Mouse (Mus musculus) neutrophil, adult 83 days (primary cell): ENCODE data around the gene Gm2696. TPM values are rescaled to one million over a fixed set of nuclear protein-coding genes. Genes with fewer than 3 reads are reported as not detected.

ENCODE experiments used
- total RNA-seq, 2 experiments: library from RNA; stranded (reverse); gene quantifications; one replicate each; pipeline ENCODE4 v1.2.4; 2023

Gm2696 gene
- total RNA-seq = not detected

DNA sequence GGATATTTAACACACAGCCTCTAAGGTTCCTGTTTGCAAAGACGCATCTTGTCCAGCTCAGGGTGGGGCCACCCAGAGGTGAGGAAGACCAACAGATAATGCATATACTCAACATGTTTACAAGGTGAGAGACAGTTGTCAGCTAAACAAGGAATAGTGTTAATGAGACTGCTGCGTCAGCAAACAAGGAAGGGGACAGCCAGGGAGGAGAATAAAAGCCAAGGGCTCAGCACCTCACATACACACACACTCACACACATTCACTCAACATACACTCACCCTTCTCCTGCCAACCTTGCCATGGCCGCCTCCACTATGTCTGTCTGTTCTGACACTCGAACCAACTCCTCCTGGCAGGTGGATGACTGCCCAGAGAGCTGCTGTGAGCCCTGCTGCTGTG, at the start of gene Gm2696:
TSS of gene Gm2696 (plus strand) at position 301 of the 400 bp plus-strand sequence.

GRCm38 (mm10) chr10:77771225-77771624, 43.3 kb upstream of the Gm2696 start, which contains the start of gene Gm3238:
TSS of gene Gm3238 (minus strand) at chr10:77771325.

GRCm38 (mm10) chr10:77776844-77777243, 37.6 kb upstream of the Gm2696 start, which contains the start of gene Gm7138:
TSS of gene Gm7138 (minus strand) at chr10:77776944.

DNA sequence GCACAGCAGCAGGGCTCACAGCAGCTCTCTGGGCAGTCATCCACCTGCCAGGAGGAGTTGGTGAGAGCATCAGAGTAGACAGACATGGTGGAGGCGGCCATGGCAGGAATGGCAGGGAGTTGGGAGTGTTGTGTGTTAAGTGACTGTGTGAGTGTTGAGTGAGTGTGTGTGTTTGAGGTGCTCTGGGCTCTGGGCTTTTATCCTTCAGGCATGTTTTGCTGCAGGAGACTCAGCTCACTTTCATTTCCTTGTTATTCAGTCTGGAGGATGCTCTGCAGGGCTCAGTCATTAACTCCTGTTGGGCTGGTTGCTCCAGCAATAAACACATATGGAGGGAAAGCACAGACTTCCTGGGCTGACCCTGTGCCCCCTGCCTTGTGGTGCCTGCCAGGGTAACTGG, 32.0 kb upstream of the Gm2696 start, which contains the start of gene Gm3250:
TSS of gene Gm3250 (minus strand) at position 101 of the 400 bp plus-strand sequence.

DNA sequence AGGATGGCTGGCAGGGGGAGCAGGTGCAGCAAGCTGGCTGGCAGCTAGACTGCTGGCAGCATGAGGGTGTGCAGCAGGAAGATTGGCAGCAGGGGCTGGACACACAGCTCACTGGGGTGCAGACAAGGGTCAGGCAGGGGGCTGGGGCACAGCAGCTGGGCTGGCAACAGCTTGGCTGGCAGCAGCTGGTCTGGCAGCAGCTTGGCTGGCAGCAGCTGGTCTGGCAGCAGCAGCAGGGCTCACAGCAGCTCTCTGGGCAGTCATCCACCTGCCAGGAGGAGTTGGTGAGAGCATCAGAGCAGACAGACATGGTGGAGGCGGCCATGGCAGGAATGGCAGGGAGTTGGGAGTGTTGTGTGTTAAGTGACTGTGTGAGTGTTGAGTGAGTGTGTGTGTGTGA, 26.6 kb upstream of the Gm2696 start, which contains the start of gene Gm7137:
TSS of gene Gm7137 (minus strand) at position 325 of the 400 bp plus-strand sequence.

GRCm38 (mm10) chr10:77794976-77795375, 19.5 kb upstream of the Gm2696 start, which contains the start of gene Gm9639:
TSS of gene Gm9639 (minus strand) at chr10:77795076.

DNA sequence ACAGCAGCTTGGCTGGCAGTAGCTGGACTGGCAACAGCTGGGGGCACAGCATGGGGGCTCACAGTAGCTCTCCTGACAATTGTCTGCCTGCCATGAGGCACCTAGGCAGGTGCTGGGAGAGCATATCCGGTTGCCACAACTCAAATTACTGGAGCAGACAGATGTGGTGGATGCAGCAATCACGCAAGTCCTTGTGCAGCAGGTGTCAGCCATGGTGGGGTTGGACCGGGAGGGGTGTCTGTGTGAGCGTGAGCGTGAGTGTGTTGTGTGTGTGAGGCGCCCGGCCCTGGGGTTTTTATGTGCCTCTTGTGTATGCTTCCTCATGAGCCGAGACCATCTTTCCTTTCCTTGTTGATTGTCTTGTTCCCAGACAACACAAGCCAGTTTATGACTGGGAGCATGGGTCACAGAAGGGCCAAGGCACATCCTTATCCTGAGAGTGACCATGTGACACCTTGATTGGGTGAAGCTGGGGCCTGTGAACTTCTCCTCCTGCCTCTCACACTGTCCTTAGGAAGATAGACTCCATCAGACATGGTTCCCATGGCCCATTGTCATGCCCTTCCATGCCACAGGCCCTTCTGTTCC, 15.5 kb upstream of the Gm2696 start, which contains the start of gene Gm19668:
TSS of gene Gm19668 (minus strand) at position 213 of the 588 bp plus-strand sequence.

GRCm38 (mm10) chr10:77811743-77812142, 2.7 kb upstream of the Gm2696 start, which contains the start of gene Gm9507:
TSS of gene Gm9507 (minus strand) at chr10:77811843.

DNA sequence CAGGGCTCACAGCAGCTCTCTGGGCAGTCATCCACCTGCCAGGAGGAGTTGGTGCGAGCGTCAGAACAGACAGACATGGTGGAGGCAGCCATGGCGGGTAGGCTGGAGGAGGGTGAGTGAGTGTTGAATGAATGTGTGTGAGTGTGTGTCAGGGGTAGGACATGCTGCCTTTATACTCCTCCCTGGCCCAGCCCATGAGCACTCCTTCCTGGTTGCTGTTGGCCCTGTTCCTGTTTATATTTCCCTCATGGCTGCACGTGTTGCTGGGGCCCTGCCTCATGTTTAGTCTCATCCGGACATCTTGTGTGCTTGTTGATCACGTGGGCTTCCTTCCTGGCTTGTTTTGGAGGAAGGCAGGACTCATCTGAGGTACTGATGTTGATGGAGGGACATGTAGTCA, 12.5 kb downstream of the Gm2696 start, which contains the start of gene Krtap10-4:
TSS of gene Krtap10-4 (minus strand) at position 145 of the 400 bp plus-strand sequence.

DNA sequence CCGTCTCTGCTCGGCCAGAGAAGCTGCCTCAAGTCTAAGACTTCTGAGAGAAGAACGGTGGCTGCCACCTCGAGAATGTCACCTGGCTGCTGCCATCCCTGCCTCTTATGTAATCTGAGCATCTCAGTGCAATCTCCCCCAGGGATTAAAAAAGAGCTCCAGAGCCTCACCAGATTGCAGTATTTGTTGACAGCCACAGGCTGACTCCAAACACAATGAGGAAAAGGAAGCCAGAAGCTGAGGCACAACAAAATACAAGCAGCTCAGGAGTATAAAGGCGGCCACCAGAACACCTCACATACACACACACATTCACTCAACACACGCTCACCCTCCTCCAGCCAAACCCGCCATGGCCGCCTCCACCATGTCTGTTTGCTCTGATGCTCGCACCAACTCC, 21.2 kb downstream of the Gm2696 start, which contains the start of gene Krtap10-10:
TSS of gene Krtap10-10 (plus strand) at position 301 of the 400 bp plus-strand sequence.

GRCm38 (mm10) chr10:77846503-77846902, 32.0 kb downstream of the Gm2696 start, which contains the start of gene Gm36176:
TSS of gene Gm36176 (plus strand) at chr10:77846803.

GRCm38 (mm10) chr10:77852559-77852958, 38.1 kb downstream of the Gm2696 start, which contains the start of gene Gm10318:
TSS of gene Gm10318 (plus strand) at chr10:77852859.

DNA sequence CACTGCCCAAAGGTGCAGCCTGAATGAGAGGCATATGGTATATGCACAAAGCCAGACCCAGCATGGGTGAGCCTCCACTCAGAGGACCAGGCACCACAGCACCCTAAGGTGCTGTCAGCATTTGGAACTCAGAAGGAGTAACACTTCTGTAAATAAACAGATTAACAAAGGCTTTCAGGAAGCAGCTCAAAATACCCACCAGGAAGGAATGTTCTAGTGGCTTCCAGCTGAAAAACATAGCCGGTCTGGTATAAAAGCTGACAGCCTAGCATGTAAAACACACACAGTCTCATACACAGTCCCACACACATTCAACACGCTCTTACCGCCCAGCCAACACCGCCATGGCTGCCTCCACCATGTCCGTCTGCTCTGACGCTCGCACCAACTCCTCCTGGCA, 47.2 kb downstream of the Gm2696 start, which contains the start of gene Gm3285:
TSS of gene Gm3285 (plus strand) at position 301 of the 400 bp plus-strand sequence.

Other genes with a start within 250 kb of the Gm2696 start
- 10 to 100 TPM; 70.5 to 75.8 TPM for gene Pttg1ip, start 233.0 kb upstream of the Gm2696 start, total RNA-seq
- gene Sumo3, start 208.6 kb upstream of the Gm2696 start, total RNA-seq = 10 to 100 TPM; 54.9 to 60.9 TPM
- gene Gm49325, start 208.5 kb upstream of the Gm2696 start, total RNA-seq = 1 to 10 TPM in 1 of 2 experiments, not detected in 1; 4.6 TPM
- gene Ube2g2, start 192.4 kb upstream of the Gm2696 start, total RNA-seq = 10 to 100 TPM; 34.3 to 36.2 TPM
- not detected for gene Tspear, start 128.1 kb upstream of the Gm2696 start, total RNA-seq
- not detected for gene Gm19402, start 123.9 kb upstream of the Gm2696 start, total RNA-seq
- gene Gm9508, start 117.4 kb upstream of the Gm2696 start, total RNA-seq = not detected
- not detected for gene Gm10272, start 108.1 kb upstream of the Gm2696 start, total RNA-seq
- gene Gm10024, start 103.2 kb upstream of the Gm2696 start, total RNA-seq = not detected
- gene Gm10142, start 98.9 kb upstream of the Gm2696 start, total RNA-seq = not detected
- gene Krtap12-1, start 94.1 kb upstream of the Gm2696 start, total RNA-seq = not detected
- gene Gm10100, start 88.2 kb upstream of the Gm2696 start, total RNA-seq = not detected
- not detected for gene Gm18596, start 72.0 kb upstream of the Gm2696 start, total RNA-seq
- gene Gm9736, start 63.3 kb upstream of the Gm2696 start, total RNA-seq = not detected
- gene Gm3233, start 55.0 kb upstream of the Gm2696 start, total RNA-seq = not detected
- gene Gm3238, start 43.4 kb upstream of the Gm2696 start, total RNA-seq = not detected
- gene Gm7138, start 37.7 kb upstream of the Gm2696 start, total RNA-seq = not detected
- gene Gm3250, start 32.1 kb upstream of the Gm2696 start, total RNA-seq = not detected
- gene Gm7137, start 26.5 kb upstream of the Gm2696 start, total RNA-seq = not detected
- not detected for gene Gm9639, start 19.6 kb upstream of the Gm2696 start, total RNA-seq
- gene Gm19668, start 15.5 kb upstream of the Gm2696 start, total RNA-seq = not detected
- gene Gm9507, start 2.8 kb upstream of the Gm2696 start, total RNA-seq = not detected
- gene Krtap10-4, start 12.4 kb downstream of the Gm2696 start, total RNA-seq = not detected
- gene Krtap10-10, start 21.3 kb downstream of the Gm2696 start, total RNA-seq = not detected
- gene Gm36176, start 32.1 kb downstream of the Gm2696 start, total RNA-seq = not detected
- not detected for gene Gm10318, start 38.2 kb downstream of the Gm2696 start, total RNA-seq
- not detected for gene Gm3285, start 47.3 kb downstream of the Gm2696 start, total RNA-seq
- under 1 TPM in 1 of 2 experiments, not detected in 1; 0.15 TPM for gene Lrrc3, start 87.9 kb downstream of the Gm2696 start, total RNA-seq
- gene Trpm2, start 155.9 kb downstream of the Gm2696 start, total RNA-seq = 100 to 1,000 TPM; 232 to 259 TPM
- 1 to 10 TPM; 7.1 to 8.8 TPM for gene 1810043G02Rik, start 163.8 kb downstream of the Gm2696 start, total RNA-seq
- 10 to 100 TPM; 27.1 to 40.2 TPM for gene Pfkl, start 195.4 kb downstream of the Gm2696 start, total RNA-seq
- 1 to 10 TPM; 1.4 to 1.8 TPM for gene Dnmt3l, start 227.3 kb downstream of the Gm2696 start, total RNA-seq
- not detected for gene Aire, start 228.9 kb downstream of the Gm2696 start, total RNA-seq